Mouse (Mus musculus) erythroblast, embryonic 14.5 days (primary cell): ENCODE measurements at regions not wholly inside any gene's neighbourhood (a gene's known extent, or its start where the extent isn't known, plus 50 kb on each side); places are given as distances from the start of the nearest gene placed in this dataset.

Experiments used
- GATA1 ChIP-seq: IDR thresholded peaks from 2 replicates; pipeline ENCODE4 v1.6.1; 2012; ENCODE audit warnings: low read length, inconsistent platforms, mixed read lengths
- TAL1 ChIP-seq: IDR thresholded peaks from 3 replicates; pipeline ENCODE4 v1.6.1; 2012; ENCODE audit warnings: low read length, inconsistent platforms, mixed read lengths

GRCm38 (mm10) chr17:3009939-3010338, 104.8 kb upstream of the Scaf8 start:
- no peak for TF ChIP-seq GATA1
- TF ChIP-seq TAL1 = no peak
